Mouse (Mus musculus) adrenal gland, postnatal 36 days (tissue): ENCODE data around the gene Gpat2. TPM values are rescaled to one million over a fixed set of nuclear protein-coding genes. Genes with fewer than 3 reads are reported as not detected.

Experiments
- DNase-seq, 2 experiments: peaks; one replicate each; pipeline ENCODE4 v3.0.0; 2021; ENCODE audit warnings: mixed read lengths in 1 of 2
- total RNA-seq, 2 experiments: library from RNA; stranded (reverse); gene quantifications; 2 replicates each; pipeline ENCODE4 v1.2.3; 2021

The Gpat2 gene
- total RNA-seq, 2 experiments from 2014 or later, result 0.26 to 0.56 TPM

DNA sequence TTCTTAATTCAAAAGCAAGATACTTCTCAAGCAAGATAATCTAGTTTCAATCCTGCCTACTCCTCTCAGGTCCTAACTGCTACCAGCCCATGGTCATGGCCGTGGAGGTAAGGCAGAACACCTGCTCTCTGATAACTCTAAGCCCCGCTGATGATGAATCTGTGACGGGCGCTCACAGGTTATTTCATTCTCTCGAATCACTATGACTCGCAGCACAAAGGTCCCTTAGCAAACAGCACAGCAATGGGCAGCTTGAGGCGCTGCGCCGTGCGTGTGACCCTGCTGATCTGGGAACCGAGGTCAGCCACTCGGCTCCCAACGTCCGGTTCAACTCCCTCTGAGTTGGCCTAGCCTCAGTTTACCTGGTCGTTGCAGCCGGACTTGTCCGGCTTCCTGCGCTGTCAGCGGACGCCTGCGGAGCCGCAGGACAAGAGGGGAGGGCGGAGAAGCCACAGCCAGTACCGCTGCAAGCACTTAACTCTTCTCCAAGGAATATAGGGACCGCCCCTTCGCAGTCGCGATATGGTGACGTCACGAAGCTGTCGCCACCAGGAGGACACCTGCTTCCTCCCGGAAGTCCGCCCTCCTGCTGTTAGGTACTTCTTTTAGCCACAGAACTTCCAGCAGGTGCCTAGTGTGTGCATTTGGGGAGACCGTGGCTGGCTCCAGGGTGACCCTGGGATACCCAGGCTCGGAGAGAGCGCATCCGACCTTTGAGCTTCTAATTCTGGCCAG lies 19.2 kb downstream of the Gpat2 start, which contains the start of gene Fahd2a:
TSS of gene Fahd2a (minus strand) at position 511 of the 735 bp plus-strand sequence.
- peak; percentile 92 to 93 for DNase-seq

DNA sequence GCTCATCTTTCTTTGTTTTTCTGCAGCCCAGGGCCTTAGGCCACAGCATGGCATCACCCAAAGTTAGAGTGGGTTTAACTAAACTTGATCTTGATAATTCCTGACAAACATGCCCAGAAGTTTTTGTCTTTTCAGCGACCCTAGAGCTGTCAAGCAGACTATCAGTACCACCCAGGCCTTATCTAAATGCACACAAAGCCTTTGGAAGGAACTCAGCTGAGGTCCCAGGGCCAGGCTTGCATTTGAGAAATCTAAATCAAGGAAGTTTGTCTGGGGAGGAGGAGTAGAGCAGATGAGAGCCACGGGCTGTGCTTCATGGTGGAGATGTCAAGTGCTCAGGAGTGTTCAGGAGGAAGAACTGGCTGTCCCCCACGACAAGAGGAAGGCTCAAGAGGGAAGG lies 21.8 kb downstream of the Gpat2 start:
- DNase-seq, result no peak

GRCm38 (mm10) chr2:127449691-127450090 lies 24.7 kb downstream of the Gpat2 start:
- peak; percentile 45 to 71 for DNase-seq

DNA sequence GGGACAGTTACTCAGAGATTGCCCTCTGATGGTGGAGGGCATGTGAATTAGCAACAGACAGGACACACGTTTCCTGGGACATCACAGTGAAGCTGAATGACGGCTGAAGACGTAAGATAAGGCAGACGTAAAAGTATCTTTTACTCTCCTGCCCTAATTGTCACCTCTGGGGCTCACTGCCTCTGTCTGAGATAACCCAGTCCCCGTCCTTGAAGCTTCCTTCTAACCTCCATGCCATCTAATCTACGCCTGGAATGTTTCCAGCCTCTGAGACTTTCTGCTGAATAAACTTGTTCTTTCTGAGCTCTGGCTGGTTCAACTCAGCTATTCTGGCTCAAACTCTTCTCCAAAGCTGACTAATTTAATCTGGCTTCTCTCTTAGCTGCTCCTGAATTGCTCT lies 26.7 kb downstream of the Gpat2 start:
- peak in 1 of 2 experiments; percentile 8 for DNase-seq

GRCm38 (mm10) chr2:127453141-127453540 lies 28.1 kb downstream of the Gpat2 start:
- DNase-seq, result no peak

GRCm38 (mm10) chr2:127453764-127454163 lies 28.8 kb downstream of the Gpat2 start:
- DNase-seq, result peak; percentile 77 to 82

DNA sequence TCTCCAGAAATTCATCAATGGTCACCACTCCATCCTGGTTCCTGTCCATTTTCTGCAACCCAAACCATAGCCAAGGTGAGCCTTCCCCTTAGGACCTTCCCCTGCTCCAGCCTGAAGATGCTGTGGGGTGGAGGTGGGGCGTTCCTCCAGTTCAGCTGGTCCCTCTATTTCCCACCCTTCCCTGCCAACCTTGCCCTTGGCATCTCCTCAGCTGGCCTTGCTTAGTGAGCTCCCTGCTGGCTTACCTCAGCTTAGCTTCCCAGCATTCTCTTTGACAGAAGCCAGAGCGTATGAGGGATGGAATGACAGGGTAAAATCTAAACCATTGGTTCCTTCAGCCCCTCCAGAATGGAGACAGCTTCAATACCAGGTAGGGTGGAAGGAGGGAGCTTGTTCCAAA lies 34.3 kb downstream of the Gpat2 start:
- no peak for DNase-seq

DNA sequence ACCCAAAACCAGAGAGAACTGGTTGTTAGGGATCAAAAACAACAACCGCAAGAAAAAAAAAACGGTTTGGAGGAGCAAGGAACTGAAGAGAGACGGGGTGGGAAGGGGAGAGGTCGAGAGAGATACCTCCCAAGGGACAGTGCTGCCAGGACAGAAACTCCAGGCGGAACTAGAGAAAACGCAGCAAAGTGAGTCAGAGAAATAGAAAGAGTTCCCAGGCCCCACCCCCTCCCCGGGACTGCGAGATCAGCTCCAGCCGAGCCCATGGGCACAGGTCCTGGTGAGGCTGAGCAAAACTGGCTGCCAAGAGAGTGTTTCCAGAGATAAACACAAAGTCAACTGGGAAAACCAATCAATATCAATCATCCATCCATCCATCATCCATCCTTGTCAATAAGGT lies 36.4 kb downstream of the Gpat2 start:
- DNase-seq, result no peak

DNA sequence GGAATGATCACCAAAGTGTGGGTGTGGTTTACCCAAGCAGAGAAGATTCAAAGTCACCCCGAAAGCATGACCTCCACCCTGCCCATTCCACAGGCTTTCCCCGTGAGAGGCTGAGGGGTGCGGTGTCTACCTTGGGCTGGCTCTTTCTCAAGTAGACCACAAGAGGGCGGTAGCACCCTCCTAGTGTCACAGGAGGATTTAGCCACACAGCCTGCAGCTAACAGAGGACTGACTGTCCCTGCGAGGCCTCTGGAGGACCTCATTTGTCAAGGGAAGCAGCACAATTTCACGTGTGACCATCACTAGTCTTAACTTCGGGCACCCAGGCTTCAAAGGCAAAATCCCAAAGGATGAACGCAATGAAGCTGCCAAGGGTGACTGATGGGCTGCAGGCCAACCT lies 37.3 kb downstream of the Gpat2 start:
- DNase-seq, result peak; percentile 54 to 77

GRCm38 (mm10) chr2:127470183-127470582 lies 45.2 kb downstream of the Gpat2 start:
- no peak for DNase-seq

DNA sequence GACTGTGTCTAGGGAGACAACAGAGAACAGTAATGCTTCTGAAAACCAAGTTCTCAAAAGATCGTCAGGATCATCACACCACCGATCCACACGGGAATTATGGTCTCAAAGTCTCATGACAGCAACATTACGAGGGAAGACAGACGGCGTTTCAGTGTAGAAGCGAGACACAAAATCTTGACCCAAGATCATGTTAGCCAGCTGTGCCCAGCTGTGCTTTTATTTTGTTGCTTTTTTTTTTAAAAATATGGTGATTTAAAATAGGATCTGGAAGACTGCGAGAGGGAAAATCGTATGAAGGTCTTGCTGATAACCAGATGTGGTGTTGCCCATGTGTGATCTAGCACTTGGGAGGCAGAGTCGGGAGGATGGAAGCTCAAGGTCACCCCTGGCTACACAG lies 45.7 kb downstream of the Gpat2 start:
- no peak for DNase-seq

- no peak for DNase-seq
Observed at GRCm38 (mm10) chr2:127471281-127471680, 46.3 kb downstream of the Gpat2 start.

DNA sequence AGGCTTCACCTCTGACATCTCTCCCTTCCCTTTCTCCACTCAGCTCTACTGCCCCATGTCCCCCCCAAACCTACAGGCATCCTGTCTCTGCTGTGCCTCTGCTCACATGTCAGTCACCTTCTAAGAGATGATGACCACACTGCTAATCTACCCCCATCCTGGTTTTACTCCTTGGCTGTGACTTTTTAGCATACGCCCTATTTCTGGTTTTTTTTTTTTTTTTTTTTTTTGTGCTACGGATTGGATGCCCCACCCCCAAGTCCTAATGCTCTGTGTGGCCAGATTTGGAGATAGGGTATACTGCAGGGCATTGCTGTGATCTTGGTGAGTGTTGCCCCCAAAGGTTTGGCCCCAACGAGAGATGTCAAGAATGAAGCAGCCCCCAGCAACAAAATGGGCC lies 47.3 kb downstream of the Gpat2 start:
- no peak for DNase-seq

- no peak for DNase-seq
Observed at GRCm38 (mm10) chr2:127479210-127479609, 54.2 kb downstream of the Gpat2 start.

DNA sequence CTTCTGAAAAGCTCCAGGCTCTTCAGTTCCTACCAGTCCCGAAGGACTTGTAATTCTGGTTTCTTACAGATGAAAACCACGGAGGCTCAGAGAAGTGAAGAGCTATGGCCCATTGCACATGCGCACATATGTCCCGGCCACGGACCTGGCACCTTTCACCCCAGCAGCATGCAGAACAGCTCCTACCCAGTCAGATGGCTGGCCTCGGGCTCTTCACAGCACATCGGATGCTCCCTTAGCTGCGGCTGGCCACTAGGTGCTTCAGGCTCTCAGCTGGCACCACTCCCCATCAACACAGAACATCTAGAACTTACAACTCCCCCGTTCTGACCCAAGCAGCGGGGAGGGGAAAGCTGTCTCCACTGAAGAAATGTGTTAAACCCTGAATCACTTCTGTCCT lies 54.8 kb downstream of the Gpat2 start:
- no peak for DNase-seq

DNA sequence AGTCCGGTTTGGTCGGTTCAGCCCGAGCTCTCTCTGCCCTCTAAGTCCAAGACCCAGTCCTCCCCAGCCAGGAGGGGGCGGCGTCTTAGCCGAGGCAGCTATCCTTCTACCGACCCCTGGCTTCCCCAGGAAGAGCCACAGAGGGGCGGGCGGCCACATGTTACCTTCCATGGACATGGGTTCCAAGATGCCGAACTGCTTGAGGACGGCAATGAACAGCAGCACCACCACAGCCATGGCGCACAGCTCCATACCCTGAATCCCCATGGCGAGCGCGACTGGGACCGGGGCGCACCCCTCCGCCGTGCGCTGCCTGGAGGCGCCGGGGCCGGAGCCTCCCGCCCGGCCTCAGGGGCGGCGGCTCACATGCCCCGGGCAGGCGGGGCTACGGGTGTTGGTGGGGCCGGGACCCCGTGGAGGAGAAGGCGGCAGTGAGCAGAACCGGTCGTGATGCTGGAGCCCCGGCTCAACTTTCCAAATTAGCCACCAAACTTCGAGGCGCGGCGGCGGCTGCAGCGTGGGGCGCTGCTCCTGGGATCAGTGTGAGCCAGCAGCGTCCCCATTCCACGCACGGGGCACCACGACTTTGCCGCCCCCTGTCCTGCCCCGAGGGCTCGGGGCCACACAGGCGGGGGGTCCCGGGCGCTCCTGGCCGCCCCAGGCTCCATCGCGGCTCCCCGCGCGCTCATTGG lies 57.0 kb downstream of the Gpat2 start:
- DNase-seq, result peak in 1 of 2 experiments; percentile 15

DNA sequence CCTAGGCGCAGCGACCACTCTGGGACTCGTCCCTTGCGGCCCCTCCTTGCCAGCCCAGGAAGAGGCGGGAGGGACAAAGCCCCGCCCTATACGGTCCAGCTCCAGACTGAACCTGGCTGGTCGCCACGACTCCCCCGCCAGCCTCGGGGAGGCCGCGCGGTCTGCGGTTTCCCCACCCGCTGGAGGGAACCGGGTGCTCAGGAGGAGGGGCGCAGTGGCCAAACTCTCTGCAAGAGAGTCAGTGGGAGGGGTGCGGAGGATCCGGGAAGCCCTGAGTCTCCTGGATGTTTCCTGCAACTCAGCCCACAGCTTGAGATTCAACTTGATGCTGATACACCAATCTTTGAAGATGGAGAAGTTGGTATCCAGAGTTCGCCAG lies 57.5 kb downstream of the Gpat2 start:
- DNase-seq, result peak; percentile 73 to 77

DNA sequence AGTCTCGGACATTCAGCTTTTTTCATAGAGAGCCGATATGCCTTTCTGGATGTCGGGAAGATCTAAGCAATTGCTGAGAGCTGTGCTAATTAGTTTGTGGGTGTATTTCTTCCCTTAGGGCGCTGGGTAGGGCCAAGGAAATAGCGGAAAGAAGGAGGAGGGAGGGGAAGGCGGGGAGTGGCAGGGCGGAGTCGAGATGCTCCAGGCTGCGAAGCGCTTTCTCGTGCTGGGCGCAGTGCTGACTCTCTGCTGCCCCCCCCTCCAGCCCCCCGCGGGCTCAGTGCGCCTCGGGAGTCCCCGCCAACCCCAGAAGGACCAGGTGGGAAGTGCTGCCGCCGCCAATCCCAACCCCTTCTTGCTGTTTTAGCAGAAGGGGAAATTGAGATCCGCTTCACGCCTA lies 58.0 kb downstream of the Gpat2 start:
- DNase-seq, result peak in 1 of 2 experiments; percentile 37

GRCm38 (mm10) chr2:127484476-127485170 lies 59.6 kb downstream of the Gpat2 start:
- peak; percentile 62 to 75 for DNase-seq
